Mouse (Mus musculus): ENCODE data around the gene Slc25a10. TPM values are rescaled to one million over a fixed set of nuclear protein-coding genes. Genes with fewer than 3 reads are reported as not detected.

Slc25a10 gene
- total and polyA plus RNA-seq, 3 experiments: 52.0 to 53.6 TPM; not detected in 1

DNA sequence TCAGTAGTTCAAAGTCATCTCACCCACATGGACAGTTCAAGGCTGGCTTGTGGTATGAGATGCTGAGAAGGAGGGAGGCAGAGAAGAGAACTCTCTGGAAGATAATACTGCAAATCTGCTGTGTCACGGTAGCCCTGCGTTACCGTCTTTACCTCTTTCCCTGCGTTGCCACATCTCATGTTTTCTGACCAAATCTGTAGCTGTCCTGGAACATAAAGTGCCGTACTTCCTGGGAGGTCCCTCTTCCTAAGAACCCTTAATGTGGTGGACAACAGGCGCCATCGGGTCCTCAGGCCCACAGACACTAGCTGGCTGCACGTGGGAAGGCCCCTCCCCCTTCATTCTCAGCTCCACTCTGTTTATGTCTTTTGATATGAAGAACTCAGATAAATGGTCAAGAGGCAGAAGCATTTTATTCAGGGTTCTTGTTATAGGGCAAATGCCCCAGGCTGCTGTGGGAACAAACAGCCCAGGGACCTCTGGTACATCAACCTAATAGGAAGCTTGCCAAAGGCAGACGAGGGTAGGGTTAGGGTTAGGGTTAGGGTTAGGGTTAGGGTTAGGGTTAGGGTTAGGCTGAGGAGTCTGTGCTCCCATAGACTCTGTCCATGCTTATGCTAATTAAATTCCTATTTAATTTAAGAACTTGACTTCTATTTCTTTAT is 36.2 kb downstream of the Slc25a10 start (continued):
- TF ChIP-seq JUND (IDR thresholded peaks at IDR 0.05; ENCODE audit: low read depth, low read length): no peak
- no peak for TF ChIP-seq CHD1 (IDR thresholded peaks at IDR 0.05; ENCODE audit: low read depth, low read length)
- TF ChIP-seq TAL1 (IDR thresholded peaks at IDR 0.05; ENCODE audit: low read length): no peak
- peak; percentile 66; the same call in 1 of the 2 replicates for TF ChIP-seq MAFK (IDR thresholded peaks at IDR 0.05; ENCODE audit: borderline replicate concordance, low read depth, low read length)
- no peak for TF ChIP-seq USF2 (IDR thresholded peaks at IDR 0.05; ENCODE audit: borderline replicate concordance in 1 of 2, insufficient read depth in 1 of 2, low read depth in 1 of 2, low read length in 2 of 2)
- TF ChIP-seq POLR2AphosphoS2 (IDR thresholded peaks at IDR 0.05; ENCODE audit: low read length): no peak
- TF ChIP-seq ZKSCAN1 (IDR thresholded peaks at IDR 0.05; ENCODE audit: low read depth, low read length): no peak
- no peak for TF ChIP-seq ETS1 (IDR thresholded peaks at IDR 0.05; ENCODE audit: low read depth, low read length)
- no peak for TF ChIP-seq RAD21 (IDR thresholded peaks at IDR 0.05; ENCODE audit: low read depth, low read length)
- TF ChIP-seq HCFC1 (IDR thresholded peaks at IDR 0.05; ENCODE audit: low read depth, low read length): no peak
- TF ChIP-seq SIN3A (IDR thresholded peaks at IDR 0.05; ENCODE audit: low read length): peak; percentile 58
- no peak for TF ChIP-seq MAZ (IDR thresholded peaks at IDR 0.05; ENCODE audit: low read depth, low read length)
- TF ChIP-seq ELF1 (IDR thresholded peaks at IDR 0.05; ENCODE audit: low read depth, low read length): no peak
- no peak for TF ChIP-seq MEF2A (IDR thresholded peaks at IDR 0.05; ENCODE audit: extremely low read depth, insufficient replicate concordance, low read depth, low read length, poor library complexity, severe bottlenecking)
- peak; percentile 44 to 65; a peak in 3 of 4 replicates for TF ChIP-seq EP300 (IDR thresholded peaks at IDR 0.05; ENCODE audit: low read depth in 1 of 2, low read length in 2 of 2)
- peak; percentile 32 for TF ChIP-seq NELFE (IDR thresholded peaks at IDR 0.05; ENCODE audit: low read depth, low read length)

DNA sequence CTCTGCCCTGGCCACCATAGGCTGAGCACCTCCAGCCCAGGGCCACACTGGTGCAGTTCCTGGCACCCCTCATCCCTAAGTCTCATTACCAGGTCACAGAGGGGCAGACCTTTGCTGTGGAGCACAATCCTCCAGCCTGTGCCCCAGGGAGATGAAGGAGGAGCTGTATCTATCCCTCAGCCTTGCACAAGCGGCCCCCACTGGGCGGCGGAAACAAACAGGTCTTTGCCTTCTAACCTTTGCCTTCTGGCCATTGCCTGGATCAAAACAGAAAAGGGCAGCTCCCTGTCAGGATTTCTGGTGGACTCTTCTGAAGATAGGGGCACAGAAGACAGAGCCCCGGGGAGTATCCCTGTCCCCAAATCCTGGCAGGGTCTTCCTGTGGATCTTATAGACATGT is 37.3 kb downstream of the Slc25a10 start:
- Histone ChIP-seq H3K79me2 (ENCODE audit: control insufficient read depth, insufficient read depth, low read length, poor library complexity) (no peaks in the 10 kb centered on the region), H3K4me3 (ENCODE audit: control insufficient read depth in 1 of 2, insufficient read depth in 1 of 2, low read depth in 2 of 2, low read length in 2 of 2) (no peak overlapping the region), H3K27me3 (ENCODE audit: control insufficient read depth in 1 of 2, insufficient read depth in 2 of 2, low read length in 2 of 2) (peaks cover 5 to 10% of the 10 kb centered on the region in 2 experiments; a peak in 2 of 4 replicates), H3K27ac (ENCODE audit: control insufficient read depth, low read depth, low read length) (no peak overlapping the region), H3K4me1 (ENCODE audit: control insufficient read depth in 1 of 2, insufficient read depth in 2 of 2, low read length in 2 of 2) (peaks cover 4 to 25% of the 10 kb centered on the region in 2 experiments), H3K9ac (ENCODE audit: control insufficient read depth, low read depth, low read length, poor library complexity, severe bottlenecking) (no peak overlapping the region), H3K36me3 (ENCODE audit: control insufficient read depth in 1 of 2, insufficient read depth in 2 of 2, low read length in 2 of 2) (peaks cover 0 to 15% of the 10 kb centered on the region in 2 experiments; a peak in 2 of 4 replicates), H3K9me3 (replicated peaks; ENCODE audit: insufficient read depth, low read length) (no peaks in the 10 kb centered on the region)
- DNase-seq (ENCODE audit: low read depth, low spot score): no peak
- TF ChIP-seq ETS1 (IDR thresholded peaks at IDR 0.05; ENCODE audit: low read depth, low read length): no peak
- TF ChIP-seq POLR2AphosphoS5 (IDR thresholded peaks at IDR 0.05; ENCODE audit: borderline replicate concordance, low read depth, low read length): no peak
- no peak for TF ChIP-seq TAL1 (IDR thresholded peaks at IDR 0.05; ENCODE audit: low read length)
- no peak for TF ChIP-seq CTCF (IDR thresholded peaks at IDR 0.05 in 2 of 3, conservative IDR thresholded peaks at IDR 0.05 in 1 of 3; ENCODE audit: control insufficient read depth in 1 of 3, insufficient read depth in 1 of 3, low read depth in 2 of 3, low read length in 3 of 3, poor library complexity in 1 of 3, severe bottlenecking in 1 of 3)
- no peak for TF ChIP-seq E2F4 (IDR thresholded peaks at IDR 0.05; ENCODE audit: borderline replicate concordance, low read depth, low read length)
- no peak for TF ChIP-seq NELFE (IDR thresholded peaks at IDR 0.05; ENCODE audit: low read depth, low read length)
- no peak for TF ChIP-seq TCF12 (IDR thresholded peaks at IDR 0.05; ENCODE audit: low read depth, low read length)
- no peak for TF ChIP-seq MXI1 (IDR thresholded peaks at IDR 0.05; ENCODE audit: low read depth, low read length)
- TF ChIP-seq CHD1 (IDR thresholded peaks at IDR 0.05; ENCODE audit: low read depth, low read length): no peak
- no peak for TF ChIP-seq UBTF (IDR thresholded peaks at IDR 0.05; ENCODE audit: borderline replicate concordance, insufficient read depth, low read depth, low read length)

Data from MEL (cell line).